Mouse (Mus musculus): ENCODE results near the gene Psmd9.

DNA sequence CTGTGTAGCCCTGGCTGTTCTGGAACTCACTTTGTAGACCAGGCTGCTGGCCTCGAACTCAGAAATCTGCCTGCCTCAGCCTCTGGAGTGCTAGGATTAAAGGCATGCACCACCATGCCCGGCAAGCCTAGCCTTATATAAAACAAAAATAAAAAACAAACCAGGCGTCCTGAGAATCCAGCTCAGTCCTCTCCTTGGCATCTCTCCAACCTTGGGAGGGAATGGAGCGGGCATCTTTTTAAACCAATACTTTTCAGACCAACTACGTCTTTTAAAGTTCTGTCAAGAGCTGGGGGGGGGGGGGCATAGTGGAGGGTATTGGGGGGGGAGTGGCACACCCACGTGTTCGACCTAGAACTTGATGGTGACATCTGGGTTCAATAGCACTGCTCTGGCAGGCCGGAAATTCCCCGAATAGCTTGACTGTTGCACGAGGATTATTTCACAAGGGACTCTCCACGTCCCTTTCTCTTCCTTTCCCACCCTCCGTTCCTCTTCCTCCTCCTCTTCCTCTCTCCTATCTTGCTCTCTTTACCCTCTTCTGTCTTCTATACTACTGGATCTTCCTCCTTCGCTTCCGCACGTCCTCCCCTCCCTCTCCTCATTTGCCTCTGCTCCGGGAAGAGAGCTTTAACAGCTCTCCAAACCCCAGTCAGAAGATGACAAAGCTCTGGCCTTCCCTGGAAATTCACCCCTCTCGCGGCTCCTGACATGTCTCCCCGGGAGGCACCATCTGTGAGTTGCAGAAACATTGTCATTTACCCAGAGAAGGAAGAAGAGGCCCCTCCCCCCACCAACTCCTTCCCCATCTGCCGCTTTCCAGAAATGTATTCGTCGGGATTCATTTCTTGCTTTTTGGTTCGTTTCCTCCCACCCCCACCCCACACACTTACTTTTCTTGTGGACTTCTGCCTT lies 87.9 kb downstream of the Psmd9 start:
- TF ChIP-seq CTCF (IDR thresholded peaks at IDR 0.05; ENCODE audit: control insufficient read depth, insufficient read depth, insufficient replicate concordance, low read depth, low read length) (no peak), POLR2A (IDR thresholded peaks at IDR 0.05; ENCODE audit: control insufficient read depth, low read depth, low read length) (no peak)

All from testis, adult 2 months (tissue).